Mouse (Mus musculus): ENCODE measurements at regions not wholly inside any gene's neighbourhood (a gene's known extent, or its start where the extent isn't known, plus 50 kb on each side); places are given as distances from the start of the nearest gene placed in this dataset.
"Not testable (repeated sequence)": the region's sequence is repeated elsewhere in the genome, so short reads cannot be mapped to it uniquely, and the experiment has no call there.

- DNase-seq (ENCODE audit: low read depth), result not testable (repeated sequence)
These were observed 235.4 kb upstream of the Cts3 start for GRCm38 (mm10) chr13:61805300-61805699.

GRCm38 (mm10) chr13:61804168-61804874 lies 234.4 kb upstream of the Cts3 start:
- peak; percentile 75 for DNase-seq (ENCODE audit: low read depth)

GRCm38 (mm10) chr13:61803763-61804162 lies 233.8 kb upstream of the Cts3 start:
- DNase-seq (ENCODE audit: low read depth), result not testable (repeated sequence)

GRCm38 (mm10) chr13:61763457-61763856 lies 193.5 kb upstream of the Cts3 start:
- not testable (repeated sequence) for DNase-seq (ENCODE audit: low read depth)

All from NIH3T3 (cell line).